Mouse (Mus musculus): ENCODE data around the gene Pde4b. TPM values are rescaled to one million over a fixed set of nuclear protein-coding genes. Genes with fewer than 3 reads are reported as not detected.

Pde4b gene
- polyA plus RNA-seq, 1 experiment from 2014 or later, result 44.5 TPM

DNA sequence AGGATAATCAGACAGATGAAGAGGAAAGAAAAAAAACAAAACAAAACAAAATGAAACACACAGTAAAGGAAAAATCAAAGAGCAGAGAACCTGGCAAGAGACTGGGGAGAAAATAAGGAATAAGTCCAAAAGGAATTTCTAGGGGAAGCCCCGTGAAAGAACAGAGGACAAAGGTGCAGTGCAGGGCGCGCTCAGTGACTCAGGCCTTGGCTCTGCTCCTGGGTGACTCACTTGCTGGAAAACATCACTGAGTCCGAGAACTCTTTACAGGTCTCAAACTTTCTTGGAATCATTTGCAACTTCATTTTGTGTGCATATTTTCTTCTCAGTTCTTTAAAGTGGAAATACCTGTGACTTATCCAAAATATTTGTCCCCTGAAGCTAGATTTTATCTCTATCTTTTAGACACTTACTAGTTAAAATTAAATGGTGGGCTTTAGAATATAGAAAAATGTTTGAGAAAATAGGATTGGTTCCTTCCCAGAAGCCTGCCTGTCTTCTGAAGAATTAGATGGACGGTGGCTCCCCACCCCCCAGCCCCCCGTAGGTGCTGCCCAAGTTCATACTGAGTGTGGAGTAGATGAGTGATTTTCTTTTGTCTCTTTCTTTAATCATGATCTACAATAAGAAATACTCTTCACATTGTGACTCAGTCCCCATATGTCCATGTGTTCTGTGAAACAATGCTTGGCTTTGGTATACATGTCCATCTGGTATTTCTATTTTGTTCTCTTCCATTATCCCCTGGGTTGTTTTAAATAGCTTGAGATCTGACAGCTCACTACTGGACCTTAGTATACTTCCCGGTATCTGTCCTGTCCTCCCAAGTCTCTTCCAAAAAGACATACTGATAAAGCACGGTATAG lies 446.1 kb downstream of the Pde4b start:
- Histone ChIP-seq H3K27ac (ENCODE audit: low read length) (no peak overlapping the region), H3K4me2 (replicated peaks; ENCODE audit: low read depth, low read length) (no peak overlapping the region), H3K9me3 (ENCODE audit: low read length) (no peaks in the 10 kb centered on the region), H3K27me3 (replicated peaks; ENCODE audit: insufficient read depth, low read length) (no peaks in the 10 kb centered on the region), H3K4me1 (ENCODE audit: insufficient read depth, low read depth, low read length) (no peaks in the 10 kb centered on the region), H3K36me3 (ENCODE audit: insufficient read depth, low read length) (no peaks in the 10 kb centered on the region), H3K4me3 (ENCODE audit: low read depth, low read length) (no peak overlapping the region), H3K9ac (replicated peaks; ENCODE audit: low read depth) (no peak overlapping the region)
- 55% methylated on average over 8 of the region's 8 CpGs for WGBS
- no peak for TF ChIP-seq CTCF (IDR thresholded peaks at IDR 0.05)
- peak; percentile 47; the same call in 1 of the 2 replicates for TF ChIP-seq EP300 (IDR thresholded peaks at IDR 0.05)
- DNase-seq (ENCODE audit: low spot score), result peak; percentile 66
- peak; percentile 72; the same call in 1 of the 2 replicates for ATAC-seq

DNA sequence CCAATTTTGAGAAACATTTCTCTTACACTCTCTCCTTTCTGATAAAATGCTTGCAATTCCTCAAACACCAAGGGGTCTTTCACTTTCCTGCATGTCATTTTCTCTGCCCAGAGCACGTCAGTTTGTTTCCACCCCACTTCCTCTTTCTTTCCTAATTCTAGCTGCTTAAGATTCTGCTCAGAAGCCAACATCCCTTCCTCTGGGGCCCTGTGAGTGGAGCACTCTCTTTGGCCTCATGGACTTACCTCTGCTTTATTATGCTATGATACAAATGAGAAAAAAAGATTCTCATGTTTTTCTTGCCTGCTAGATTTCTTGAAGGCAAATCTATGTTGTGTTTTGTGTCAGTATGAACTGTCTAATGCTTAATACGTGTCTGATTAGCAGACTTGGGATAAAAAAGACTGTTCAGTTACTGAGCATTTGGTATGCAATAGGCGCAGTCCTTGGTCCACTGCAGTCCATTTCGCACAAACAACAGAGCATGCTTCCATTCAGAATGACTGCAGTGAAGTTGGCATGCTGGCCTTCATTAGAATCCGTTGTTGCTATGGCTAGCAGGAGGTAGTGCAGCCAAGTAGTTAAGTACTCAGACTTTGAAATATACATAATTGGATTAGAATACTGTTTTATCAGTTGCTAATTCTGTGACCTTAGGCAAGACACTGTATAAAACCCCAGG lies 446.8 kb downstream of the Pde4b start:
- H3K4me1 ChIP-seq (ENCODE audit: insufficient read depth, low read depth, low read length), result no peaks in the 10 kb centered on the region
- no peak overlapping the region for H3K4me3 ChIP-seq (ENCODE audit: low read depth, low read length)
- no peak overlapping the region for H3K9ac ChIP-seq (replicated peaks; ENCODE audit: low read depth)
- DNase-seq (ENCODE audit: low spot score) (peak; percentile 41), ATAC-seq (no peak)
- no peak overlapping the region for H3K27ac ChIP-seq (ENCODE audit: low read length)
- H3K27me3 ChIP-seq (replicated peaks; ENCODE audit: insufficient read depth, low read length), result no peaks in the 10 kb centered on the region
- TF ChIP-seq CTCF (IDR thresholded peaks at IDR 0.05), result no peak
- TF ChIP-seq EP300 (IDR thresholded peaks at IDR 0.05), result no peak
- no peaks in the 10 kb centered on the region for H3K36me3 ChIP-seq (ENCODE audit: insufficient read depth, low read length)
- H3K4me2 ChIP-seq (replicated peaks; ENCODE audit: low read depth, low read length), result no peak overlapping the region
- 68% methylated on average over 5 of the region's 5 CpGs for WGBS
- no peaks in the 10 kb centered on the region for H3K9me3 ChIP-seq (ENCODE audit: low read length)

DNA sequence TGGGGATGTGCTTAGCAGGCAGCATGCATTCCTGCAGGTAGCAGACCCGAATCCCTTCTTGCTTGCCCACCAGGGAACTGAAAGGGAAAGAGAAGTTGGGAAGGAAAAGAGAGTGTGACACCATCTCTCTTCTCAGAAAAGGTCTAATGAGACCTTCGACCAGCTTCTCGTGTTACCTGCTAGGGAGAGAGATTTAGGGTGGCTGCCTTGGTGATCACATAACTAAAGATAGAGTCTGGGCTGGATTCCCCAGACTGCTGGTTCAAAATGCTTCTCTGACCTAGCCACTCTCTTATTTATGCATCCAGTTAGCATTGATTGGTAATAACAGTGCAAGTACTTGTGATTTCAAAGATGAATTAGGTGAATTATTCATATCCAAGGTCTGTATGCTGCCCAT lies 448.5 kb downstream of the Pde4b start:
- Histone ChIP-seq H3K36me3 (ENCODE audit: insufficient read depth, low read length) (no peaks in the 10 kb centered on the region), H3K27ac (ENCODE audit: low read length) (no peak overlapping the region), H3K4me1 (ENCODE audit: insufficient read depth, low read depth, low read length) (no peaks in the 10 kb centered on the region), H3K4me2 (replicated peaks; ENCODE audit: low read depth, low read length) (no peak overlapping the region), H3K9me3 (ENCODE audit: low read length) (no peaks in the 10 kb centered on the region), H3K9ac (replicated peaks; ENCODE audit: low read depth) (no peak overlapping the region), H3K27me3 (replicated peaks; ENCODE audit: insufficient read depth, low read length) (no peaks in the 10 kb centered on the region), H3K4me3 (ENCODE audit: low read depth, low read length) (no peak overlapping the region)
- DNase-seq (ENCODE audit: low spot score), result no peak
- ATAC-seq, result no peak
- TF ChIP-seq EP300 (IDR thresholded peaks at IDR 0.05), result no peak
- TF ChIP-seq CTCF (IDR thresholded peaks at IDR 0.05), result no peak
- 65% methylated on average over 3 of the region's 3 CpGs for WGBS

DNA sequence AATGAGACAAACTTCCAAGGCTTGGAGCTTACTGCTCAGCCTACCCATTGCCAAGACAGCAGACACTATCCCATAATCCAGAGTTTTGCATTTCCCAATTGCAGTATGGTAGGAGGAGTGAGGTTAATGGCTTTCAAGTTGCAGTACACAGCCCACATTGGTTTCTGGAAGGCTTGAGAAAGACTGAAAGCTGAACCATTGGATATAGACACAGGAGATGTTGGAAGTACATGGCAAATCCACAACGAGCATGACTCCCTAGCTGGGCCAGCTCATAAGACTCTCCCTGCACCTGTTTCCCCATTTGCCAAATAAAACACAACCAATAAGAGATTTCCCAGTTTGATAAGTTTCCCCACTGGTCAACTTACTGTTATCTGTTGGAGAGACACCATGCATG lies 450.9 kb downstream of the Pde4b start:
- 87% methylated on average over 1 of the region's 1 CpGs for WGBS

DNA sequence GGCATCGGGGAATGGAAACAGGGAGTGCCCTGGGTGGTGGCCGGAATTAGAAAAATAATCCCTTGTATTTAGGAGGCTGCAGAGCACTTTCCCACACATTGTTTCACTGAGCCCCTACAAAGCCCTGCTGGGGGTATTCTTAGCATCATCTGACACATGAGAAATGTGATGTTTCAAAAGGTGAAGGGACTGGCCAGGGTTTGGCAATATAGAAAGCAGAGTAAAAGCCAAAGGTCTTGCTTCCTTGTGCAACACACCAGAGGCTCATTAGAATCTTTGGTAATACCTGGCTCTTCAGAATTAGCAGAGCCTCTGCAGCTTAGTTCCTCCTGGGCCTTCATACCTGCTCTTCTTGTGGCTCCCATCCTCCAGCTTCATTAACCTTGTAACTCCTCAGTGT lies 451.4 kb downstream of the Pde4b start:
- no peak overlapping the region for H3K4me3 ChIP-seq (ENCODE audit: low read depth, low read length)
- DNase-seq (ENCODE audit: low spot score) (no peak), ATAC-seq (no peak)
- H3K9ac ChIP-seq (replicated peaks; ENCODE audit: low read depth), result no peak overlapping the region
- H3K36me3 ChIP-seq (ENCODE audit: insufficient read depth, low read length), result no peaks in the 10 kb centered on the region
- no peaks in the 10 kb centered on the region for H3K27me3 ChIP-seq (replicated peaks; ENCODE audit: insufficient read depth, low read length)
- no peak for TF ChIP-seq EP300 (IDR thresholded peaks at IDR 0.05)
- TF ChIP-seq CTCF (IDR thresholded peaks at IDR 0.05), result no peak
- 91% methylated on average over 2 of the region's 2 CpGs for WGBS
- no peaks in the 10 kb centered on the region for H3K4me1 ChIP-seq (ENCODE audit: insufficient read depth, low read depth, low read length)
- H3K9me3 ChIP-seq (ENCODE audit: low read length), result no peaks in the 10 kb centered on the region
- H3K27ac ChIP-seq (ENCODE audit: low read length), result no peak overlapping the region
- no peak overlapping the region for H3K4me2 ChIP-seq (replicated peaks; ENCODE audit: low read depth, low read length)

More for the DNA sequence above, 450.9 kb downstream of the Pde4b start:
- Histone ChIP-seq H3K9me3 (ENCODE audit: low read length) (no peaks in the 10 kb centered on the region), H3K4me2 (replicated peaks; ENCODE audit: low read depth, low read length) (no peak overlapping the region), H3K4me1 (ENCODE audit: insufficient read depth, low read depth, low read length) (no peaks in the 10 kb centered on the region), H3K27me3 (replicated peaks; ENCODE audit: insufficient read depth, low read length) (no peaks in the 10 kb centered on the region), H3K9ac (replicated peaks; ENCODE audit: low read depth) (no peak overlapping the region), H3K36me3 (ENCODE audit: insufficient read depth, low read length) (no peaks in the 10 kb centered on the region), H3K4me3 (ENCODE audit: low read depth, low read length) (no peak overlapping the region), H3K27ac (ENCODE audit: low read length) (no peak overlapping the region)
- ATAC-seq (no peak), DNase-seq (ENCODE audit: low spot score) (no peak)
- no peak for TF ChIP-seq CTCF (IDR thresholded peaks at IDR 0.05)
- TF ChIP-seq EP300 (IDR thresholded peaks at IDR 0.05), result no peak

DNA sequence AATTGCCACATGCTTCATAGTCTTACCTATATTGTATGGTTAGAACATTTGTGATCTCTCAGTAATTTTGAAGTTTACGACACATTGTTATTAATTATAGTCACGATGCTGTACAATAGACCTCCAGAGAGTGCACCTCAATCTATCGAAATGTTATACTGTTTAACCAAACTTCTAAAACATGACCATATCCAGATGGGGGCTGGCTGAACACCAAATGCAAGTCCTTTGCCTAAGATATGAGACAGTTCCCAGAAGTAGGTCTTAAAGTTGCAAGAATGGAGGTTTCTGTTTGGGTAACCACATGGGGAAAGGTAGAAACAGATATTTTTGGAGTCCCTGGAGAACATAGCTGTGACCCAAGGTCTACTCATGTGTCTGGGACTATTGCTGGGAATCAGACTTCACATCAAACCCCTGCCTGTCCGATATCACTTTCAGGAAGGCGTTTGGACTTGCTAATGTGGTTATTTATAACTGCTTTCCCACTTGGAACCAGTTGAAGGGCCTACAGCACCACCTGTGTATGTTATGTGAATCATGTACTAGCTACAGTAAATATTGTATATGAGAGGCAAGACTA lies 452.3 kb downstream of the Pde4b start:
- ATAC-seq, result no peak
- H3K9ac ChIP-seq (replicated peaks; ENCODE audit: low read depth), result no peak overlapping the region
- no peak overlapping the region for H3K4me2 ChIP-seq (replicated peaks; ENCODE audit: low read depth, low read length)
- no peak for DNase-seq (ENCODE audit: low spot score)
- WGBS, result 79% methylated on average over 5 of the region's 5 CpGs
- no peak overlapping the region for H3K27ac ChIP-seq (ENCODE audit: low read length)
- no peaks in the 10 kb centered on the region for H3K9me3 ChIP-seq (ENCODE audit: low read length)
- TF ChIP-seq CTCF (IDR thresholded peaks at IDR 0.05), result no peak
- TF ChIP-seq EP300 (IDR thresholded peaks at IDR 0.05), result no peak
- no peaks in the 10 kb centered on the region for H3K36me3 ChIP-seq (ENCODE audit: insufficient read depth, low read length)
- H3K4me1 ChIP-seq (ENCODE audit: insufficient read depth, low read depth, low read length), result no peaks in the 10 kb centered on the region
- H3K27me3 ChIP-seq (replicated peaks; ENCODE audit: insufficient read depth, low read length), result no peaks in the 10 kb centered on the region
- H3K4me3 ChIP-seq (ENCODE audit: low read depth, low read length), result no peak overlapping the region

All from lung, postnatal 0 days (tissue).